Mouse (Mus musculus) forebrain, embryonic 14.5 days (tissue): ENCODE measurements around the gene Col16a1. TPM values are rescaled to one million over a fixed set of nuclear protein-coding genes. Genes with fewer than 3 reads are reported as not detected.
A peak's percentile ranks its signal among the peaks of the same experiment; 100 is the strongest.

ENCODE experiments used
- ATAC-seq: fragments of 200-750 bp; cut with Nextera tagmentation; 2 replicates; pipeline ENCODE4 v1.8.0; 2017; ENCODE audit warnings: mild to moderate bottlenecking, moderate library complexity
- DNase-seq: peaks from one replicate; pipeline ENCODE4 v3.0.0-alpha.2; 2015; ENCODE audit warnings: low spot score
- H3K27ac ChIP-seq: fragments of 300-500 bp; sonication (generic); 2 replicates; pipeline ENCODE4 v1.5.1; 2014; ENCODE audit warnings: low read depth, mild to moderate bottlenecking, control low read depth, low read length, moderate library complexity
- H3K27me3 ChIP-seq: fragments of 300-500 bp; sonication (generic); replicated peaks from 2 replicates; pipeline ENCODE4 v1.6.1; 2014; ENCODE audit warnings: low read length, control low read depth, mixed read lengths; ENCODE audit not compliant: control insufficient read depth, insufficient read depth
- H3K36me3 ChIP-seq: fragments of 300-500 bp; sonication (generic); 2 replicates; pipeline ENCODE4 v1.6.1; 2014; ENCODE audit warnings: low read length, control low read depth; ENCODE audit not compliant: control insufficient read depth, insufficient read depth
- H3K4me1 ChIP-seq: fragments of 300-500 bp; sonication (generic); 2 replicates; pipeline ENCODE4 v1.6.1; 2014; ENCODE audit warnings: antibody characterized with exemption, low read length, control low read depth; ENCODE audit not compliant: control insufficient read depth, insufficient read depth
- H3K4me2 ChIP-seq: fragments of 300-500 bp; sonication (generic); 2 replicates; pipeline ENCODE4 v1.6.1; 2014; ENCODE audit warnings: mild to moderate bottlenecking, control low read depth, low read length
- H3K4me3 ChIP-seq: fragments of 300-500 bp; sonication (generic); 2 replicates; pipeline ENCODE4 v1.5.1; 2014; ENCODE audit warnings: low read depth, low read length, control low read depth
- H3K9ac ChIP-seq: fragments of 300-500 bp; sonication (generic); 2 replicates; pipeline ENCODE4 v1.6.1; 2014; ENCODE audit warnings: mild to moderate bottlenecking, low read length, control low read depth, moderate library complexity
- H3K9me3 ChIP-seq: fragments of 300-500 bp; sonication (generic); replicated peaks from 2 replicates; pipeline ENCODE4 v1.6.1; 2016; ENCODE audit warnings: low read length, control low read depth, mixed read lengths; ENCODE audit not compliant: control insufficient read depth
- WGBS: fragments of 180-500 bp; shearing (Covaris S2); extraction: QIAGEN DNeasy Blood & Tissue Kit; methylation state at CpG from one replicate; pipeline ENCODE4 v1.1.7; 2014; 5-methylcytosine and 5-hydroxymethylcytosine counted together
- polyA plus RNA-seq: library from polyadenylated mRNA; unstranded; fragments of >200 nt; fragmentation: Nextera tagmentation; extraction: Ambion mirVana; gene quantifications from 2 replicates; pipeline ENCODE4 v1.2.1, GENCODE M21; 2014

The Col16a1 gene
- polyA plus RNA-seq, 1 experiment from 2014 or later = 4.0 TPM

DNA sequence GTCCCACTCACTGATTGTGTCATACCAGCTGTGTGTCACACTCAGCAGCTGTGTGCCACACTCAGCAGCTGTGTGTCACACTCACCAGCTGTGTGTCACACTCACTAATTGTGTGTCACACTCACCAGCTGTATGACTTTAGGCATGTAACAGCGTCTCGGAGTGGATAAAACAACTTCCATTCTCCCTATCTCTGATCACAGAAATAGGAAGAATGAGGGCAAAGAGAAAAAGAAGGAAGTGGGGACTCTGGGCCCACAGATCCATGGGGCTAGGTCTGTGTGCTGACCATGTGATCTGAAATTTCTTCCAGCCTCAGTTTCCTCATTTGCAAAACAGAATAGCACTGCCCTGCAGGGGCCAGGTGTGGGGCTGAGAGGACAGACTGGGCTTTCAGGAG, 24.1 kb downstream of the Col16a1 start:
- Histone ChIP-seq H3K4me3 (no peak overlapping the region), H3K27me3 (no peaks in the 10 kb centered on the region), H3K27ac (no peak overlapping the region), H3K9ac (no peak overlapping the region), H3K4me2 (no peak overlapping the region), H3K4me1 (peaks cover 4% of the 10 kb centered on the region; the same call in 1 of the 2 replicates), H3K36me3 (no peaks in the 10 kb centered on the region), H3K9me3 (no peaks in the 10 kb centered on the region)
- DNase-seq (no peak), ATAC-seq (no peak)
- WGBS = 87% methylated on average over 2 of the region's 2 CpGs

DNA sequence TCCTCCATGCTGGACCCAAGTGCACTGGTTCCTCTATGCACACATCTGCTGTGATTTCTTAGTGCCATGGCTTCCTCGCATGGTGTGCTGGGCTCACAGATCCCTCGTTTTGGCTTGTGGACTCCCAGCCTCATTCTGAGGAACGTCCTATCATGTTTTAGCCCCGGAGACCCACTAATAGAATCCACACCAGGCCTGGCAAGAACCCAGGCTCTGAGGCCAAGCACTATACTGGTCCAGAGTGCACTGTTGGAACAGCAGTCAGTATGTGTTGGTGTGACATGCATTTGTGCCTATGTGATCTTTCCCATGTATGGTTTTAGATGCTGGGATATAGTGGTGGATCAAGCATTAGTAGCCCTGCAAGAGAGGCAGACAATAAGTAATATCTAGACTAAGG, 25.7 kb downstream of the Col16a1 start:
- H3K9ac ChIP-seq = no peak overlapping the region
- WGBS = 80% methylated on average over 4 of the region's 4 CpGs
- H3K36me3 ChIP-seq = no peaks in the 10 kb centered on the region
- H3K27ac ChIP-seq = no peak overlapping the region
- no peaks in the 10 kb centered on the region for H3K9me3 ChIP-seq
- no peak for DNase-seq
- no peaks in the 10 kb centered on the region for H3K27me3 ChIP-seq
- no peak for ATAC-seq
- H3K4me3 ChIP-seq = no peak overlapping the region
- H3K4me1 ChIP-seq = peaks cover 6% of the 10 kb centered on the region
- no peak overlapping the region for H3K4me2 ChIP-seq

DNA sequence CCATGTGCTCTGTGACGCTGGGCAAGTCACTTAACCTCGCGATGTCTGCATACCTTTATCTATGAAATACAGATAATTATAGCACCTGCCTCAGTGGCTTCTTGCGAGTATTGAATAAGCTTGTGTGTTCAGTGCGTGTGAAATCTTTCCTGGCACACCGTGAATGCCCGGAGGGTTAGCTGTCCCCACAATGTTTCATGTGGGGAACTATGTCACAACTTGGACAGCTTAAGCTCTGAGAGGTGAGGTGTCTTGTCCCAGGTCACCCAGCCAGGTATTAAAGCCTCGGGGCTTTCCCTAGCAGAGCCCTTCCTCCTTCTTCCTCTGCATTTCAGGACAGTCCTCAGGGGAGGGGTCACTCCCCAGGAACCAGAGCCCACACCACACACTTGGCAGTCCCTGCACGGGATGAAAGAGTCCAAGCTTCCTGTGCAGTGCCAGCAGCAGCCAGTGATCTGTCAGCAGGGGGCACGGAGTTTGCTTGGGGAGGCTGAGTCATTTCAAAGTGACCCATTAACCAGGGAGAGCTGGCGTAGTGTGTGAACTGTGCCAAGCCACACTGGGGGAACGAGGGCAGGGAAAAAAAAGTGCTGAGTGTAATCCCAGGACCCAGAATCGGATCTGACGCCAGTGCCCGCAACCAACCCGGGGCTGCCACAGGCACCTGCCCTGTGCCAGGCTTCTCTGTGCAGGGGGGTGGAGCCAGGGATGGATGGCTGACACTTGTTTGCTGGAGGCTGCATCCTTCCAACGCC, 27.3 kb downstream of the Col16a1 start:
- H3K27me3 ChIP-seq = no peaks in the 10 kb centered on the region
- ATAC-seq (no peak), DNase-seq (peak; percentile 42)
- 59% methylated on average over 17 of the region's 17 CpGs for WGBS
- peaks cover 17% of the 10 kb centered on the region for H3K4me1 ChIP-seq
- no peak overlapping the region for H3K27ac ChIP-seq
- no peaks in the 10 kb centered on the region for H3K9me3 ChIP-seq
- no peak overlapping the region for H3K9ac ChIP-seq
- H3K4me2 ChIP-seq = no peak overlapping the region
- no peaks in the 10 kb centered on the region for H3K36me3 ChIP-seq
- no peak overlapping the region for H3K4me3 ChIP-seq

DNA sequence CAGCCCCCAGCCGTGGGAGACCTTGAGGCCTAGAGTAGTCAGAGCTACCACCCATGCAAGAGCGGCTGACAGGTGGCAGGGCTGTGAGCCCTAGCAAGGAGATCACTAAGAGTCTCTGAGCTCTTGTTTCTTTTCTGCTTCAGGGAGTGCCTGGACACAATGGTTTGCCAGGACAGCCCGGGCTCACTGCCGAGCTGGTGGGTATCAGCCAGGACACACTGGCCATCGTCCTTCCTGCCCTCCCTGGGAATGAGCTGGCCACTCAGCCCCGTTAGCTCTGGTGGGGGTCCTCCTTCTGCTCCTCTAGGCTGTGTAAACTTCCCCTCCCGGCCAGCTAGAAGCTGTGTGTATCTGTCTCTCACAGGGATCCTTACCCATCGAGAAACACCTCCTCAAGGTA, 29.2 kb downstream of the Col16a1 start:
- Histone ChIP-seq H3K9ac (no peak overlapping the region), H3K27ac (no peak overlapping the region), H3K9me3 (no peaks in the 10 kb centered on the region), H3K4me2 (no peak overlapping the region), H3K27me3 (no peaks in the 10 kb centered on the region), H3K4me1 (peaks cover 27% of the 10 kb centered on the region), H3K36me3 (no peaks in the 10 kb centered on the region), H3K4me3 (no peak overlapping the region)
- no peak for DNase-seq
- 36% methylated on average over 8 of the region's 8 CpGs for WGBS
- ATAC-seq = no peak

DNA sequence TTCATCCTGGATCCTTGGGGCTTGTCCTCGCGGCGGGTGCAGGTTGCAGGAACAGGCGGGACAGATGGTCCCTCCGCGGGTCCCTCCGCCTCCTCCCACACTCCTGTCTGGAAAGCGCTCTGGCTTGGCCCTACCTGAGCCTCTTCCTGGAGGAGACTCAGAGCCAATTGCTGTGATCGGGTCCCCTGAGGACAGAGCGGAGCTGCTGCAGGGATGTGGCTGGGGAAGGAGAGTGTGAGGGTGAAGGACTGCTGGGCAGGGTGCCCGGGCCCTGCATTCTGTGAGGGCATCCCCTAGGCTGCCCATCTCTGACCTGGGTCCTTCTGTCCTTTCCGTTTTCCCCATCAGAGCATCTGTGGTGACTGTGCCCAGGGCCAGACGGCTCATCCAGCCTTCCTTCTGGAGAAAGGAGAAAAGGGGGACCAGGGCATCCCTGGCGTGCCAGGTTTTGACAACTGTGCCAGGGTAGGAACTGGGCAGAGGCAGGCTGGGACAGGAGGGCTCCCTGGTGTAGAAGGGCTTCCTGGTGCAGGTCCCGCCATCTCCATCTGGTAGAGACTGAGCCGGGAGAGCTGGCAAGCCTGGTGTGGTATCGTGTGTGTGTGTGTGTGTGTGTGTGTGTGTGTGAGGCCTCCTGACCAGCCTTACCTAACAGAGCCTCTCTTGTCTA, 31.3 kb downstream of the Col16a1 start:
- no peaks in the 10 kb centered on the region for H3K36me3 ChIP-seq
- H3K27me3 ChIP-seq = no peaks in the 10 kb centered on the region
- H3K4me2 ChIP-seq = no peak overlapping the region
- DNase-seq (peak; percentile 49), ATAC-seq (peak; percentile 47)
- H3K4me3 ChIP-seq = no peak overlapping the region
- H3K4me1 ChIP-seq = peaks cover 33% of the 10 kb centered on the region
- H3K9ac ChIP-seq = peak overlapping the region; percentile 10; the same call in 1 of the 2 replicates
- WGBS = 47% methylated on average over 16 of the region's 17 CpGs
- H3K9me3 ChIP-seq = no peaks in the 10 kb centered on the region
- H3K27ac ChIP-seq = peak overlapping the region; percentile 55; the same call in 1 of the 2 replicates

DNA sequence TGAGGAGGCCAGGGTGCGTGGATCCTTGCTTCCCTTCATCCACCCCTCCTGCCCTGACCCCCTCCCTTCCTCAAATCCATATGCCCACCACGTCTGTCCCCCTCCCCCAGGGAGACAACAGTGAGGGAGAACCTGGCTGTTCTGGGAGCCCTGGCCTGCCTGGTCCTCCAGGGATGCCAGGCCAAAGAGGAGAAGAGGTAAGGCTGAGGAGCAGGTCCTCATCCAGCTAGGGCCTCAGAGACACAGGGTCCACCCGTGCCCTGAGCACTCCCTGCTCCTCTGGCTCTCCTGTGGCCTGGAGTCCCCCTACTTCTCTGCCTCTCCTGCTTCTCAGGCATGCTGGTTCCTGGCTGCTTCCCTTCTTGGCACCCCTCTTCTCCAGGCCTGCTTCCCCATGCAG, 31.9 kb downstream of the Col16a1 start:
- ATAC-seq = no peak
- no peaks in the 10 kb centered on the region for H3K9me3 ChIP-seq
- H3K27ac ChIP-seq = peak overlapping the region; percentile 55; the same call in 1 of the 2 replicates
- no peak for DNase-seq
- no peaks in the 10 kb centered on the region for H3K27me3 ChIP-seq
- peaks cover 33% of the 10 kb centered on the region for H3K4me1 ChIP-seq
- H3K4me3 ChIP-seq = no peak overlapping the region
- H3K9ac ChIP-seq = no peak overlapping the region
- no peak overlapping the region for H3K4me2 ChIP-seq
- H3K36me3 ChIP-seq = no peaks in the 10 kb centered on the region
- 58% methylated on average over 3 of the region's 3 CpGs for WGBS

DNA sequence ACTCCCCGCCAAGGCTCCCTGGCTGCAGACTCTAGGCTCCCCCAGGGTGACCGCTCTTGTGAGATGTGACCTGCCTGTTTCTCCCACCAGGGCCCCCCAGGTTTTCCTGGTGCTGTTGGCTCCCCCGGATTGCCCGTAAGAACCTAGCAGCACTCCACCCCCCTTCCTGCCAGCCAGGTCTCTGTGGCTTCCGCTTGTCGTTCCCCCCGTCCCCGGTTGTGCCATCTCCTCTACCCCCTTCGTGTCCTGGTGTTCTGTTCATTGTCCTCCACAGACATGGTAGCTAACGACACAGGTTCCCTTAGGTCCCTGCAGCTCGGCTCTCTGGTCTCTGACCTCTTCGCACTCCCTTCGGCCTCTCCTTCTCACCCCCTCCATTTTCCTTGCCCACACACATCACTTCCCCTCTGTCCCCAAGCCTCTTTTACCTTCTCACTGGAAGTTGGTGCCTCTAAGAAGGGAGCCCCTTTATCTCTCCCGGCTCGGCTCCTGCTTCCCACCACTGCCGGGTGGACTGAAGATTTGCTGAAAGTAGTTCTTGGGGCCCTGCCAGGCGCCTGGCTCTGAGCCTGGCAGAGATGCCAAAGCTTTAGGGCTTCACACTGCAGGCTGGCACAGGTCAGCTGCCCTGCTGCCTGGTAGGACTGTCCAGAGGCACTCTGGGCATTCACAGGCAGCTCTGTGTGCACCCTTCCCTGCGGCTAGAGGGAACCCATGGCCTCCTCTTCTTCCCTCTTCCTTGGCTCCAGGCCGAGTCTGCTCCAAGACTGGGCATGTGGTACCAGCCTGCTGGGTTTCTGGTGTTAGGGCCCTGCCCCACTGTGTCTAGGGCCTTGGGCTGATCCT, 33.9 kb downstream of the Col16a1 start:
- DNase-seq = peak; percentile 83
- Histone ChIP-seq H3K36me3 (no peaks in the 10 kb centered on the region), H3K9me3 (no peaks in the 10 kb centered on the region), H3K9ac (no peak overlapping the region), H3K4me2 (no peak overlapping the region), H3K4me3 (no peak overlapping the region), H3K27me3 (no peaks in the 10 kb centered on the region), H3K27ac (peak overlapping the region; percentile 39; the same call in 1 of the 2 replicates), H3K4me1 (peaks cover 28% of the 10 kb centered on the region)
- 55% methylated on average over 19 of the region's 19 CpGs for WGBS
- peak; percentile 69 for ATAC-seq

DNA sequence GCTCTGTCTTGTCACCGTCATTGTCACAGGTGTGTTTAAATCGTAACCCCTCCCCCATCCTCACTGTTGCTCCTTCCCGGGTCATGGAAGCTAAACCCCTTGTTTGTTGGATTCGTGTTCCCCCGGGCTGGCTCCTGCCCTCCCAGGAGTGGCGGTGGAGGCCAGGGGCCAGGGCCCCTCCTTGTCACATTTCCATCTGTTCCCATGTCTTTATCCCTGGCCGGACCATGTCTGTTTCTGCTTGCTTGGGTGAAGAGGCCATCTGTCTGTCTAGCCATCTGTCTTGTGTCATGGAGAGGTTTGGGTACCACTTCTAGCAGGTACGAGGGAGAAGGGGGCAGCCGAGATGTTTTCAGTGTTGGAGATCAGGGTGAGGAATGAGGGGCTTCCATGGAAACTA, 34.6 kb downstream of the Col16a1 start:
- Histone ChIP-seq H3K36me3 (no peaks in the 10 kb centered on the region), H3K27ac (peak overlapping the region; percentile 39; the same call in 1 of the 2 replicates), H3K4me1 (peaks cover 28% of the 10 kb centered on the region), H3K4me2 (no peak overlapping the region), H3K9ac (no peak overlapping the region), H3K9me3 (no peaks in the 10 kb centered on the region), H3K4me3 (no peak overlapping the region), H3K27me3 (no peaks in the 10 kb centered on the region)
- ATAC-seq = no peak
- 46% methylated on average over 9 of the region's 9 CpGs for WGBS
- no peak for DNase-seq
